Mouse (Mus musculus): ENCODE results near the gene C5ar1. TPM values are rescaled to one million over a fixed set of nuclear protein-coding genes. Genes with fewer than 3 reads are reported as not detected.

Gene C5ar1
- total RNA-seq, 1 experiment = not detected

DNA sequence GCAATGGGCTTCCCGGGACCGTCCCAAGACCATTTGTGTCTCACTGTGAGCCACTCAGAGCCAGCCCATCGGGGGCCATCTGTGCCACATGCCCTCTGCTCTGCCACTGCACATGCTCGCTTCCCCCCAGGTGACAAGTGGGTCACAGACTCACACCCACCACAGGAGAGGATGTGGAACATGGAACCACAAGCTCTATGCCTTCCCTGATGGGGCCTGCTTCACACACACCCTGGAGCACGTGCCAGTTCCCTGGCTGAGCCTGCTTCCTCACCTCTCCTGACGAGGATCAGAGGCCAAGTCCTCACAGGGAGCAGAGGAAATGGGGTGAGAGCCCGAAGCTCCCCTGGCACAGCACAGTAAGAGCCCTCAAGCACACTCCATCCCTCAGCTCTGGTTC, 52.3 kb downstream of the C5ar1 start:
- no peak overlapping the region for H3K9ac ChIP-seq (ENCODE audit: insufficient read depth, low read depth, low read length, poor library complexity, severe bottlenecking)
- in situ Hi-C loops (cut with MboI; ENCODE audit: low sequenced_read_pairs in 2 of 2, unreplicated experiment in 2 of 2) = loop anchor here in 1 of 2 experiments (10.0 kb wide), 1 partner anchor 62 kb away; no protein-coding TSS in a partner anchor
- DNase-seq (ENCODE audit: low read depth, low spot score) = no peak
- H3K36me3 ChIP-seq (ENCODE audit: control insufficient read depth, insufficient read depth, low read length, poor library complexity, severe bottlenecking) = peaks cover 4% of the 10 kb centered on the region; the same call in 1 of the 2 replicates
- H3K4me3 ChIP-seq (ENCODE audit: insufficient read depth in 1 of 2, low read depth in 1 of 2, low read length in 2 of 2, poor library complexity in 1 of 2, severe bottlenecking in 1 of 2) = no peak overlapping the region
- H3K9me3 ChIP-seq (ENCODE audit: control insufficient read depth, insufficient read depth, low read depth, low read length) = no peaks in the 10 kb centered on the region
- TF ChIP-seq ZNF384 (IDR thresholded peaks at IDR 0.05; ENCODE audit: low read depth, low read length) (no peak), HCFC1 (IDR thresholded peaks at IDR 0.05; ENCODE audit: borderline replicate concordance, insufficient read depth, low read length) (no peak), ZC3H11A (IDR thresholded peaks at IDR 0.05; ENCODE audit: borderline replicate concordance, low read depth, low read length) (no peak), CHD2 (IDR thresholded peaks at IDR 0.05; ENCODE audit: low read depth, low read length) (no peak), MAFK (IDR thresholded peaks at IDR 0.05; ENCODE audit: insufficient read depth, low read depth, low read length) (no peak)
- no peak overlapping the region for H3K27ac ChIP-seq (ENCODE audit: insufficient read depth, low read depth, low read length, poor library complexity, severe bottlenecking)
- peaks cover 0 to 6% of the 10 kb centered on the region in 2 experiments; a peak in 1 of 4 replicates for H3K4me1 ChIP-seq (ENCODE audit: control insufficient read depth in 2 of 2, insufficient read depth in 2 of 2, low read length in 2 of 2, poor library complexity in 1 of 2)

DNA sequence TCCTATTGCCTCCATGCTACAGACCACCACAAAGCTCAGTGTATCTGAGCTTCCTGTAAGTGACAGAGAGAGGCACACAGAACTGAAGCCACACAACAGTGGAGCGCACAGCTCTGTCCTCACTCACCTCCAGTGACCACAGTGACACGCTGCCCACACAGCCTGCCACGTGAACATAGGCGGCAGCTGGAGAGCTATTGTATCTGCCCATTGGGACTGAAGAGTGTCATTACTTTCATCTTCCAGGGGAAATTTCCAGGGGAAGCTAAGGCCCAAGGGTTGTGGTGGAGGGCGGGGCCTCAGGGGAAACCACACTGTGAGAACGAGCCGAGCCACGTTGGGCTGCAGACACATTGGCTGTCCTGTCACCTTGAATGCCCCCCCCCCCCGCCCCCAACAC, 54.5 kb downstream of the C5ar1 start:
- no peaks in the 10 kb centered on the region for H3K9me3 ChIP-seq (ENCODE audit: control insufficient read depth, insufficient read depth, low read depth, low read length)
- no peaks in the 10 kb centered on the region for H3K36me3 ChIP-seq (ENCODE audit: control insufficient read depth, insufficient read depth, low read length, poor library complexity, severe bottlenecking)
- no peak for DNase-seq (ENCODE audit: low read depth, low spot score)
- H3K4me3 ChIP-seq (ENCODE audit: insufficient read depth in 1 of 2, low read depth in 1 of 2, low read length in 2 of 2, poor library complexity in 1 of 2, severe bottlenecking in 1 of 2) = no peak overlapping the region
- H3K27ac ChIP-seq (ENCODE audit: insufficient read depth, low read depth, low read length, poor library complexity, severe bottlenecking) = no peak overlapping the region
- peaks cover 0 to 6% of the 10 kb centered on the region in 2 experiments; a peak in 1 of 4 replicates for H3K4me1 ChIP-seq (ENCODE audit: control insufficient read depth in 2 of 2, insufficient read depth in 2 of 2, low read length in 2 of 2, poor library complexity in 1 of 2)
- no peak for TF ChIP-seq MAFK (IDR thresholded peaks at IDR 0.05; ENCODE audit: insufficient read depth, low read depth, low read length)
- TF ChIP-seq ZC3H11A (IDR thresholded peaks at IDR 0.05; ENCODE audit: borderline replicate concordance, low read depth, low read length) = no peak
- TF ChIP-seq ZNF384 (IDR thresholded peaks at IDR 0.05; ENCODE audit: low read depth, low read length) = no peak
- no peak for TF ChIP-seq HCFC1 (IDR thresholded peaks at IDR 0.05; ENCODE audit: borderline replicate concordance, insufficient read depth, low read length)
- no peak for TF ChIP-seq CHD2 (IDR thresholded peaks at IDR 0.05; ENCODE audit: low read depth, low read length)
- H3K9ac ChIP-seq (ENCODE audit: insufficient read depth, low read depth, low read length, poor library complexity, severe bottlenecking) = no peak overlapping the region
- in situ Hi-C loops (cut with MboI; ENCODE audit: low sequenced_read_pairs in 2 of 2, unreplicated experiment in 2 of 2) = loop anchor here in 1 of 2 experiments (10.0 kb wide), 1 partner anchor 60 kb away; no protein-coding TSS in a partner anchor

DNA sequence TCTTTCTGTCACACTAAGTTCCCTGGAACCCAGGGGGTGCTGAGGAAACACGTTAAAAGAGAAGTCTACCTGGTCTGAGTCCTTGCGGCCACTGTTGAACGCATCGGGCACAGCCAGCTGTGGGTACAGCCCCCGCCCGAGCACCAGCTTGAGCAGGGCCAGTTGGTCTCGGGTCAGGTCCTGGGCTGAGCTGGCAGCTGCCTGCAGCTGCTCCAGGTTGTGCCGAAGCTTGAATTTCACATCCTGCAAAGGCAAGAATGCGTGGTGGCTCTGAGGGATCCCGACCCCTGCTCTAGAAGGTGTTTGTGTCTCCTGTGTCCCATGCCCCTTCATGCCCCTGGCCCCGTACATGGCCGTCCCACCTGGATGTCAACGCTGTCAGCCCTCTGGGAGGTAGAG, 55.8 kb downstream of the C5ar1 start:
- Histone ChIP-seq H3K27ac (ENCODE audit: insufficient read depth, low read depth, low read length, poor library complexity, severe bottlenecking) (no peak overlapping the region), H3K36me3 (ENCODE audit: control insufficient read depth, insufficient read depth, low read length, poor library complexity, severe bottlenecking) (no peaks in the 10 kb centered on the region), H3K9ac (ENCODE audit: insufficient read depth, low read depth, low read length, poor library complexity, severe bottlenecking) (no peak overlapping the region), H3K4me1 (ENCODE audit: control insufficient read depth in 2 of 2, insufficient read depth in 2 of 2, low read length in 2 of 2, poor library complexity in 1 of 2) (peaks cover 0 to 9% of the 10 kb centered on the region in 2 experiments; a peak in 1 of 4 replicates), H3K4me3 (ENCODE audit: insufficient read depth in 1 of 2, low read depth in 1 of 2, low read length in 2 of 2, poor library complexity in 1 of 2, severe bottlenecking in 1 of 2) (no peak overlapping the region), H3K9me3 (ENCODE audit: control insufficient read depth, insufficient read depth, low read depth, low read length) (no peaks in the 10 kb centered on the region)
- no peak for TF ChIP-seq ZNF384 (IDR thresholded peaks at IDR 0.05; ENCODE audit: low read depth, low read length)
- no peak for TF ChIP-seq ZC3H11A (IDR thresholded peaks at IDR 0.05; ENCODE audit: borderline replicate concordance, low read depth, low read length)
- no peak for TF ChIP-seq HCFC1 (IDR thresholded peaks at IDR 0.05; ENCODE audit: borderline replicate concordance, insufficient read depth, low read length)
- no peak for TF ChIP-seq MAFK (IDR thresholded peaks at IDR 0.05; ENCODE audit: insufficient read depth, low read depth, low read length)
- TF ChIP-seq CHD2 (IDR thresholded peaks at IDR 0.05; ENCODE audit: low read depth, low read length) = no peak
- DNase-seq (ENCODE audit: low read depth, low spot score) = no peak
- in situ Hi-C loops (cut with MboI; ENCODE audit: low sequenced_read_pairs in 2 of 2, unreplicated experiment in 2 of 2) = loop anchor here in 1 of 2 experiments (10.0 kb wide), 1 partner anchor 59 kb away; no protein-coding TSS in a partner anchor

DNA sequence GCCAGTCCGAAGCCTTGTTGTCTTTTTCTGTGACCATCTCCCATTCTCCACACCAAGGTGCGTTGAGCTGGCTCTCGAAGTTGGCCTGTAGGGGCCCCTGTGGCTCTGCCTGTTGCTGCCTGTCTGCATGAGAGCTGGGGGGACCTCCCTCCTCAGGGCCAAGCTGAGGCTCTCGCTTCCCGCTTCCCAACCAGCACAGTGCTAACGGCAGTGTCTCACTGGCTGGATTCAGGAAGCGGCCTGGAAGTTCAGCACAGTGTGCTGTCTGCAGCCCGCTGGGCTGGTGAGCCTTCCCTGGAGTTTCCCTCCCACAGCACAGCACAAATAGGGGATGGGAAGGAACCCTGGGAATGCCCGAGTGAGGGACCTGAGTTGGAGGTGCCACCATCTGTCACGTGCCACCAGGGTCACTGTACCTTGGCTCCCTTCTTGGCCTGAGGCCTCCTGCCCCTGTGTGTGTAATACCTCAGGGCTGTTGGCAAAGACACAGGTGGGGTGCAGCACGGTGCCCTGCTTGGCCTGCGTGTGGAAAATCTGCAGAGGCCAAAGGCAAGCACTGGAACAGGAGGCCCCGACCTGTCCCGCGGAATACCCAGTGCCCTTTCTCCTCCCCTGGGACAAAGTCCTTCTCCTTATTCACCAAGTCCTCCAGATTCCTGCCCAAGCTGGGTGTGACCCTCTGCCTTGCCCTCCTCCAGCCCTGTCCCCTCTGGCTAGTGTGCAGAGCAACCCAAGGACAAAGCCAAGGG, 56.4 kb downstream of the C5ar1 start:
- Histone ChIP-seq H3K9me3 (ENCODE audit: control insufficient read depth, insufficient read depth, low read depth, low read length) (no peaks in the 10 kb centered on the region), H3K4me1 (ENCODE audit: control insufficient read depth in 2 of 2, insufficient read depth in 2 of 2, low read length in 2 of 2, poor library complexity in 1 of 2) (peaks cover 0 to 9% of the 10 kb centered on the region in 2 experiments; a peak in 1 of 4 replicates), H3K9ac (ENCODE audit: insufficient read depth, low read depth, low read length, poor library complexity, severe bottlenecking) (no peak overlapping the region), H3K36me3 (ENCODE audit: control insufficient read depth, insufficient read depth, low read length, poor library complexity, severe bottlenecking) (no peaks in the 10 kb centered on the region), H3K27ac (ENCODE audit: insufficient read depth, low read depth, low read length, poor library complexity, severe bottlenecking) (no peak overlapping the region), H3K4me3 (ENCODE audit: insufficient read depth in 1 of 2, low read depth in 1 of 2, low read length in 2 of 2, poor library complexity in 1 of 2, severe bottlenecking in 1 of 2) (no peak overlapping the region)
- TF ChIP-seq CHD2 (IDR thresholded peaks at IDR 0.05; ENCODE audit: low read depth, low read length) (no peak), HCFC1 (IDR thresholded peaks at IDR 0.05; ENCODE audit: borderline replicate concordance, insufficient read depth, low read length) (no peak), ZNF384 (IDR thresholded peaks at IDR 0.05; ENCODE audit: low read depth, low read length) (no peak), ZC3H11A (IDR thresholded peaks at IDR 0.05; ENCODE audit: borderline replicate concordance, low read depth, low read length) (no peak), MAFK (IDR thresholded peaks at IDR 0.05; ENCODE audit: insufficient read depth, low read depth, low read length) (no peak)
- in situ Hi-C loops (cut with MboI; ENCODE audit: low sequenced_read_pairs in 2 of 2, unreplicated experiment in 2 of 2) = loop anchor here in 1 of 2 experiments (10.0 kb wide), 1 partner anchor 58 kb away; no protein-coding TSS in a partner anchor
- no peak for DNase-seq (ENCODE audit: low read depth, low spot score)

All from ES-E14 (cell line).